Mouse (Mus musculus): ENCODE measurements at regions not wholly inside any gene's neighbourhood (a gene's known extent, or its start where the extent isn't known, plus 50 kb on each side); places are given as distances from the start of the nearest gene placed in this dataset.
A peak's percentile ranks its signal among the peaks of the same experiment; 100 is the strongest.
"Not testable (repeated sequence)": the region's sequence is repeated elsewhere in the genome, so short reads cannot be mapped to it uniquely, and the experiment has no call there.

- TF ChIP-seq TBP (conservative IDR thresholded peaks at IDR 0.05; ENCODE audit: low read depth, low read length) (peak; percentile 65; the same call in 1 of the 2 replicates), CTCF (conservative IDR thresholded peaks at IDR 0.05 in 1 of 2, IDR thresholded peaks at IDR 0.05 in 1 of 2; ENCODE audit: low read depth in 2 of 2, low read length in 2 of 2) (no peak)
- dilution Hi-C loops (cut with MboI; ENCODE audit: extremely low pct_ligation_motif_present, extremely low pct_unique_long_range_greater_than_20kb, low sequenced_read_pairs) = no loop called here
Measured at GRCm38 (mm10) chr11:20390622-20391021, 58.1 kb upstream of the Slc1a4 start.

GRCm38 (mm10) chr11:20393302-20393701, 60.8 kb upstream of the Slc1a4 start:
- H3K4me2 ChIP-seq (ENCODE audit: insufficient read depth, low read depth, poor library complexity, severe bottlenecking); H3K36me3 ChIP-seq (replicated peaks in 1 of 2; ENCODE audit: control insufficient read depth in 1 of 2, insufficient read depth in 1 of 2, low read length in 1 of 2); H3K4me3 ChIP-seq (replicated peaks in 1 of 3; ENCODE audit: low read depth in 2 of 3, low read length in 2 of 3, poor library complexity in 1 of 3); dilution Hi-C loops (cut with MboI; ENCODE audit: extremely low pct_ligation_motif_present, extremely low pct_unique_long_range_greater_than_20kb, low sequenced_read_pairs); H3K9me3 ChIP-seq (replicated peaks; ENCODE audit: low read length); H3K27me3 ChIP-seq (replicated peaks); H3K27ac ChIP-seq (ENCODE audit: insufficient read depth, low read depth); H3K9ac ChIP-seq (ENCODE audit: insufficient read depth, low read depth); H3K79me2 ChIP-seq (replicated peaks; ENCODE audit: control insufficient read depth, extremely low read depth, insufficient read depth, poor library complexity, severe bottlenecking); DNase-seq (ENCODE audit: extremely low read depth): not testable (repeated sequence)
- in situ Hi-C loops (cut with MboI; ENCODE audit: low pct_ligation_motif_present, low pct_unique_long_range_greater_than_20kb, low sequenced_read_pairs) = loop anchor here (10.0 kb wide), 1 partner anchor 259 kb away; no protein-coding TSS in a partner anchor
- peaks cover 0 to 14% of the 10 kb centered on the region in 2 experiments; a peak in 2 of 4 replicates for H3K4me1 ChIP-seq (ENCODE audit: control insufficient read depth in 1 of 2, insufficient read depth in 2 of 2)

More at GRCm38 (mm10) chr11:20390622-20391021, 58.1 kb upstream of the Slc1a4 start:
- Histone ChIP-seq H3K79me2 (replicated peaks; ENCODE audit: control insufficient read depth, extremely low read depth, insufficient read depth, poor library complexity, severe bottlenecking) (no peaks in the 10 kb centered on the region), H3K4me2 (ENCODE audit: insufficient read depth, low read depth, poor library complexity, severe bottlenecking) (no peak overlapping the region), H3K36me3 (replicated peaks in 1 of 2; ENCODE audit: control insufficient read depth in 1 of 2, insufficient read depth in 1 of 2, low read length in 1 of 2) (no peaks in the 10 kb centered on the region), H3K4me3 (replicated peaks in 1 of 3; ENCODE audit: low read depth in 2 of 3, low read length in 2 of 3, poor library complexity in 1 of 3) (no peak overlapping the region), H3K27ac (ENCODE audit: insufficient read depth, low read depth) (no peak overlapping the region), H3K27me3 (replicated peaks) (no peaks in the 10 kb centered on the region), H3K9me3 (replicated peaks; ENCODE audit: low read length) (peaks cover 3% of the 10 kb centered on the region), H3K4me1 (ENCODE audit: control insufficient read depth in 1 of 2, insufficient read depth in 2 of 2) (no peaks in the 10 kb centered on the region), H3K9ac (ENCODE audit: insufficient read depth, low read depth) (no peak overlapping the region)
- no peak for DNase-seq (ENCODE audit: extremely low read depth)
- in situ Hi-C loops (cut with MboI; ENCODE audit: low pct_ligation_motif_present, low pct_unique_long_range_greater_than_20kb, low sequenced_read_pairs) = loop anchor here (10.0 kb wide), 1 partner anchor 256 kb away; no protein-coding TSS in a partner anchor

GRCm38 (mm10) chr11:20393807-20394206, 61.3 kb upstream of the Slc1a4 start:
- in situ Hi-C loops (cut with MboI; ENCODE audit: low pct_ligation_motif_present, low pct_unique_long_range_greater_than_20kb, low sequenced_read_pairs) = loop anchor here (10.0 kb wide), 1 partner anchor 259 kb away; no protein-coding TSS in a partner anchor
- TF ChIP-seq MAFK (IDR thresholded peaks at IDR 0.05; ENCODE audit: insufficient replicate concordance, low read length) = peak; percentile 56; the same call in 1 of the 2 replicates
- H3K36me3 ChIP-seq (replicated peaks in 1 of 2; ENCODE audit: control insufficient read depth in 1 of 2, insufficient read depth in 1 of 2, low read length in 1 of 2); DNase-seq (ENCODE audit: extremely low read depth); H3K79me2 ChIP-seq (replicated peaks; ENCODE audit: control insufficient read depth, extremely low read depth, insufficient read depth, poor library complexity, severe bottlenecking); H3K9ac ChIP-seq (ENCODE audit: insufficient read depth, low read depth); H3K4me3 ChIP-seq (replicated peaks in 1 of 3; ENCODE audit: low read depth in 2 of 3, low read length in 2 of 3, poor library complexity in 1 of 3); dilution Hi-C loops (cut with MboI; ENCODE audit: extremely low pct_ligation_motif_present, extremely low pct_unique_long_range_greater_than_20kb, low sequenced_read_pairs); H3K4me2 ChIP-seq (ENCODE audit: insufficient read depth, low read depth, poor library complexity, severe bottlenecking); H3K9me3 ChIP-seq (replicated peaks; ENCODE audit: low read length); H3K27ac ChIP-seq (ENCODE audit: insufficient read depth, low read depth); H3K27me3 ChIP-seq (replicated peaks): not testable (repeated sequence)
- H3K4me1 ChIP-seq (ENCODE audit: control insufficient read depth in 1 of 2, insufficient read depth in 2 of 2) = peaks cover 0 to 14% of the 10 kb centered on the region in 2 experiments; a peak in 2 of 4 replicates

GRCm38 (mm10) chr11:20395848-20396203, 63.3 kb upstream of the Slc1a4 start:
- no peaks in the 10 kb centered on the region for H3K79me2 ChIP-seq (replicated peaks; ENCODE audit: control insufficient read depth, extremely low read depth, insufficient read depth, poor library complexity, severe bottlenecking)
- H3K4me1 ChIP-seq (ENCODE audit: control insufficient read depth in 1 of 2, insufficient read depth in 2 of 2) = peaks cover 4 to 29% of the 10 kb centered on the region in 2 experiments; a peak in 3 of 4 replicates
- peaks cover 6% of the 10 kb centered on the region for H3K9me3 ChIP-seq (replicated peaks; ENCODE audit: low read length)
- TF ChIP-seq BHLHE40 (IDR thresholded peaks at IDR 0.05; ENCODE audit: low read depth, low read length) = no peak
- TF ChIP-seq ZMIZ1 (IDR thresholded peaks at IDR 0.05; ENCODE audit: low read depth, low read length) = no peak
- no peaks in the 10 kb centered on the region for H3K27me3 ChIP-seq (replicated peaks)
- dilution Hi-C loops (cut with MboI; ENCODE audit: extremely low pct_ligation_motif_present, extremely low pct_unique_long_range_greater_than_20kb, low sequenced_read_pairs) = no loop called here
- no peak overlapping the region for H3K4me2 ChIP-seq (ENCODE audit: insufficient read depth, low read depth, poor library complexity, severe bottlenecking)
- H3K27ac ChIP-seq (ENCODE audit: insufficient read depth, low read depth) = no peak overlapping the region
- in situ Hi-C loops (cut with MboI; ENCODE audit: low pct_ligation_motif_present, low pct_unique_long_range_greater_than_20kb, low sequenced_read_pairs) = loop anchor here (5.0 to 10.0 kb wide), 3 partner anchors 54 to 261 kb away; no protein-coding TSS in a partner anchor
- H3K4me3 ChIP-seq (replicated peaks in 1 of 3; ENCODE audit: low read depth in 2 of 3, low read length in 2 of 3, poor library complexity in 1 of 3) = no peak overlapping the region
- H3K36me3 ChIP-seq (replicated peaks in 1 of 2; ENCODE audit: control insufficient read depth in 1 of 2, insufficient read depth in 1 of 2, low read length in 1 of 2) = no peaks in the 10 kb centered on the region
- H3K9ac ChIP-seq (ENCODE audit: insufficient read depth, low read depth) = no peak overlapping the region
- DNase-seq (ENCODE audit: extremely low read depth) = no peak

Data from CH12.LX (cell line).